Mouse (Mus musculus) spleen, adult 2 months (tissue): ENCODE measurements around the gene D10Jhu81e. TPM values are rescaled to one million over a fixed set of nuclear protein-coding genes. Genes with fewer than 3 reads are reported as not detected.

ENCODE experiments used
- DNase-seq, 2 experiments: peaks; one replicate each; pipeline versions ENCODE4 v3.0.0 to v3.0.0-alpha.2; 2012 to 2021; ENCODE audit warnings: low spot score in 2 of 2, low read depth in 1 of 2
- H3K27ac ChIP-seq: fragments of 200-500 bp; 2 replicates; pipeline ENCODE4 v1.5.1; 2012; ENCODE audit warnings: low read length, inconsistent platforms; ENCODE audit not compliant: insufficient read depth
- H3K27me3 ChIP-seq: fragments of 200-500 bp; 2 replicates; pipeline ENCODE4 v1.6.1; 2012; ENCODE audit warnings: mild to moderate bottlenecking, moderate library complexity, low read length, inconsistent platforms; ENCODE audit not compliant: control insufficient read depth, insufficient read depth
- H3K36me3 ChIP-seq: fragments of 200-500 bp; 2 replicates; pipeline ENCODE4 v1.6.1; 2012; ENCODE audit warnings: mild to moderate bottlenecking, low read length, inconsistent platforms; ENCODE audit not compliant: control insufficient read depth, insufficient read depth
- H3K4me1 ChIP-seq: fragments of 200-500 bp; 2 replicates; pipeline ENCODE4 v1.6.1; 2011; ENCODE audit warnings: inconsistent platforms; ENCODE audit not compliant: control insufficient read depth, insufficient read depth, insufficient read length
- H3K4me3 ChIP-seq: fragments of 200-500 bp; 2 replicates; pipeline ENCODE4 v1.5.1; 2011; ENCODE audit warnings: mild to moderate bottlenecking, inconsistent platforms; ENCODE audit not compliant: insufficient read depth, insufficient read length; ENCODE audit errors: extremely low read depth
- CTCF ChIP-seq: fragments of 200-500 bp; IDR thresholded peaks from 2 replicates; pipeline ENCODE4 v1.5.1; 2011; ENCODE audit warnings: mild to moderate bottlenecking, inconsistent platforms; ENCODE audit not compliant: insufficient read depth, insufficient read length, insufficient replicate concordance; ENCODE audit errors: extremely low read depth
- POLR2A ChIP-seq: fragments of 200-500 bp; IDR thresholded peaks from 2 replicates; pipeline ENCODE4 v1.6.1; 2011; ENCODE audit warnings: low read depth, low read length, inconsistent platforms
- WGBS: fragments of 180-500 bp; shearing (Covaris S2); methylation state at CpG from one replicate; pipeline ENCODE4 v1.1.7; 2018; 5-methylcytosine and 5-hydroxymethylcytosine counted together
- polyA plus RNA-seq: library from polyadenylated mRNA; depleted of rRNA; stranded (reverse); fragments of >200 nt; gene quantifications from 2 replicates; pipeline ENCODE4 v1.2.3, GENCODE M21; 2012

Gene D10Jhu81e
- polyA plus RNA-seq, 1 experiment: 68.7 TPM

DNA sequence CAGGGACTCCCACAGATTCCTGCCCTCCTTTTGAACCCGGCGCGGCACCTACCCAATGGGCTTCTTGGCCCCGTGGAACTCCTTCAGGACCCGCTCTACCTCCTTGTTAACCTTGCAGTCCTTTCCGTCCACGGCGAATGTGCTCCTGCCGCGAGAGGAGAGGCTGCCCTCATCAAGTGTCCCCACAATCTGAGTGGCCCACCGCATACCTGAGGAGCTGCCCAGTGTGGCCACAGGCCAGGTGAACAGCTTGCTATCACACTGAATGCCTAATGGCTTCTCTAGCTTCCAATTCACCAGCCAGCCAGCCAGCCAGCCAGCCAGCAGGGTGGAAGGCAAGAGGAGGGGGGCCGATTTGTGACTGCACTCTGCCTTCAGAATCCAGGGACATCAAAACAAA, 4.8 kb downstream of the D10Jhu81e start:
- no peak overlapping the region for H3K4me3 ChIP-seq
- no peaks in the 10 kb centered on the region for H3K27me3 ChIP-seq
- H3K27ac ChIP-seq: no peak overlapping the region
- WGBS: 94% methylated on average over 12 of the region's 12 CpGs
- no peak for TF ChIP-seq POLR2A
- no peak for TF ChIP-seq CTCF
- DNase-seq: no peak
- H3K36me3 ChIP-seq: peaks cover 13% of the 10 kb centered on the region
- H3K4me1 ChIP-seq: peaks cover 21% of the 10 kb centered on the region; the same call in 1 of the 2 replicates

DNA sequence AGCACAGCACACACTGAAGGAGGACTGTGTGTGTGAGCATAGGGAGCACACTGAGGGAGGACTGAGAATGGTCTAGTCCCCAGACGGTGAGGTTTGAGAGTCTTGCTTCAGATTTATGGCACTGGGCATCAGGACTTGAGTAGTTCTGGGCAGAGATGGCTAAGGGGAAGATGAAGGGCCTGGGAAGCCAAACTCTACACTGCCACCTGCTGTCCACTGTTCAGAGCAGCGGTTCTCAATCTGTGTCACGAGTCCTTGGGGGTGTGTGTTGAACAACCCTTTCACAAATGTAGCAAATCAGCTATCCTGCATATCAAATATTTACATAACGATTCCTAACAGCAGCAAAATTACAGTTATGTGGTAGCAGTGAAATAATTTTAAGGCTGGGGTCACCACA, 5.7 kb downstream of the D10Jhu81e start:
- no peak for TF ChIP-seq POLR2A
- TF ChIP-seq CTCF: peak; percentile 82
- H3K27ac ChIP-seq: no peak overlapping the region
- DNase-seq: peak in 1 of 2 experiments; percentile 73
- no peaks in the 10 kb centered on the region for H3K27me3 ChIP-seq
- H3K4me1 ChIP-seq: peaks cover 21% of the 10 kb centered on the region; the same call in 1 of the 2 replicates
- H3K36me3 ChIP-seq: peaks cover 13% of the 10 kb centered on the region
- WGBS: 17% methylated on average over 4 of the region's 4 CpGs
- H3K4me3 ChIP-seq: no peak overlapping the region

DNA sequence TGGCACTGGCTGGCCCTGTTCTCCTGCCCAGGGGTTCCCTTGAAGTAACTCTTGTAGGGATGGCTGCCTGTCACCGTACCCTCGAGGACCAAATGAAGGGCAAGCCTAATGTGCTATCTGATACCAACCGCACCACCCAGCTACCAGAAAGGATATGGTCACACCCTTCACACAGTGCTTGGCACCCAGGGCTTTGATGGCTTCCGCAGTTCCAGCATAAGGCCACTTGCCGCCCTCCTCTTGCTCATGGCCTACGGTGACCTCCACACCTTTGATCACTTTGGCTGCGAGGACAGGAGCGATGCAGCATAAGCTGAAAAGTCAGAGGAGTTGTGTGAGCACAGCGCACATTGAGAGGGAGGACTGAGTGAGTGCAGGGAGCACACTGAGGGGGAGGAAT, 6.3 kb downstream of the D10Jhu81e start:
- H3K4me1 ChIP-seq: peaks cover 22% of the 10 kb centered on the region; the same call in 1 of the 2 replicates
- TF ChIP-seq CTCF: no peak
- no peak for TF ChIP-seq POLR2A
- DNase-seq: no peak
- peaks cover 13% of the 10 kb centered on the region for H3K36me3 ChIP-seq
- 92% methylated on average over 9 of the region's 9 CpGs for WGBS
- no peak overlapping the region for H3K27ac ChIP-seq
- no peak overlapping the region for H3K4me3 ChIP-seq
- no peaks in the 10 kb centered on the region for H3K27me3 ChIP-seq

DNA sequence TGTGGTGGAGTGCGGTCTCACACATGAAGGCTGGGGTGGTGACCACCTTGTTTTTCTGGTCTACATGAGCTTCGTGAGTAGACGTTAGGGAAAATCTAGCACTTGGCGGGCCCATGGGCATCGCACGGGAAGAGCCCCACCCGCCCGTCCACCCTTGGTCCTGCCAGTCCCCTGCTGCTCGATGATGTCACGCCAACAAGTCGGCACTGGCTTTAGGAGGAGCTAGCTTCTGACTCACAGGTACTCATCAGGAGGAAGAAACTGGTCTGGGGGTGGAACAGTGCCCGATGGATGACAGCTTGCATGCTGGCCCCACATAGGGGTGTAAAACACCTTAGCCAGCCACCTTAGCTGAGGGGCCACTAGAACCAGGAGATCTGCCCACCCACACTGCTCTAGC, 6.9 kb downstream of the D10Jhu81e start:
- H3K27ac ChIP-seq: no peak overlapping the region
- no peak overlapping the region for H3K4me3 ChIP-seq
- H3K27me3 ChIP-seq: no peaks in the 10 kb centered on the region
- no peak for DNase-seq
- H3K36me3 ChIP-seq: peaks cover 13% of the 10 kb centered on the region
- peaks cover 26% of the 10 kb centered on the region; the same call in 1 of the 2 replicates for H3K4me1 ChIP-seq
- WGBS: 95% methylated on average over 12 of the region's 12 CpGs
- TF ChIP-seq POLR2A (no peak), CTCF (no peak)

DNA sequence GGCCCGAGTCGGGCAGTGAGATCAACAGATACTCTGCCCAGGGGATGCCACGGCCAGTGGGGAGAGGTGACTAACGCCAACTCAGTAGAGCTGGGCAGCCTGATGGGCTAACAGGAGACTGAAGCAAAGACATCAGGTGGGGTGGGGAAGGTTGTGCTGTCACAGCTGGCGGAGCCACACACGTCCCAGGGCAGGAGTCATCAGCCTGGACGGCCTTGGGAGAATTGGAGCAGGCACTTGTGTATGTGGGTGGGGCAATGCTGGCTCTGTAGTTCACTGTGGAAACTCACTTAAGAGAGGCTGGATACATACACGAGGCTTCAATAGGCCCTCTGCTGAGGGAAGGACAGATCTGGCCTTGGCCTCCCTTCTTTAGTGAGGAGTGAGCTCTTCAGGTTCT, 8.5 kb downstream of the D10Jhu81e start:
- Histone ChIP-seq H3K27ac (peak overlapping the region; percentile 79), H3K36me3 (peaks cover 9% of the 10 kb centered on the region), H3K4me1 (peaks cover 30% of the 10 kb centered on the region; the same call in 1 of the 2 replicates), H3K27me3 (no peaks in the 10 kb centered on the region), H3K4me3 (no peak overlapping the region)
- no peak for DNase-seq
- 50% methylated on average over 8 of the region's 8 CpGs for whole genome bisulfite sequencing
- no peak for TF ChIP-seq POLR2A
- no peak for TF ChIP-seq CTCF

DNA sequence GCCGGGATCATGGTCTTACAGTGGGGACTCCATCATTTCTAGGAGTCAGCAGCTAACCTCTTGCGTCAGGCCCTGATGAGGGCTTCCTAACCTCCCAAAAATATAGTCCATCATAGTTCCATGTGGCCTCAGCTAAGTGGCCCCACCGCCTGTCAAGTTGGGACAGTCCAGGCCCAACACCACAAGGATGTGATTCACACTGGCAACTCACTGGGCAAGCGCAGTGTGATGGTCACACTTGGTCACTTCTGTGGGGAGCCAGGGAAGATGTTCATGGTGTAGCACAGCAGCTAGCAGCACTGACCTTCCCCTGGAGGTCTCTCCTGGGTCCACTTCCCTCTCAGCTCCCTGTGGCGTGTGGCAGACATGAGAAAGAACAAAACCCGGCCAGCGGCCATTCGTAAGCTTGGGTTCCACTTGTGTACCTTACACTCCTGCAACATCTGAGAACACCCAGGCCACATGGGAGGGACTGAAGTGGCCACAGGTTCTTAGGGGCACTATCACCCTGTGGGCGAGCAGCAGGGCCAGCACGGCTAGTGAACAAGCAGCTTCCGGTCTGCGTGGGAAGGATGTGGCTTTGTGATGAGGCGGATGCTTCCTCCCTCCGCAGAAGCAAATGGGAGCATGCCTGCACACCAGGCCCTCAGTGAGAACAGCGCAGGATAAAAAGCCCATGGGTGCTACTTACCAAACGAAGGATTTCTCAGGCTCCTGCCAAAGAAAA, 9.1 kb downstream of the D10Jhu81e start:
- H3K27me3 ChIP-seq: no peaks in the 10 kb centered on the region
- no peak overlapping the region; the same call in 1 of the 2 replicates for H3K4me3 ChIP-seq
- 38% methylated on average over 16 of the region's 16 CpGs for WGBS
- peak in 1 of 2 experiments; percentile 71 for DNase-seq
- TF ChIP-seq POLR2A (peak; percentile 56), CTCF (no peak)
- H3K27ac ChIP-seq: peak overlapping the region; percentile 79
- H3K36me3 ChIP-seq: peaks cover 7% of the 10 kb centered on the region
- peaks cover 30% of the 10 kb centered on the region; the same call in 1 of the 2 replicates for H3K4me1 ChIP-seq

DNA sequence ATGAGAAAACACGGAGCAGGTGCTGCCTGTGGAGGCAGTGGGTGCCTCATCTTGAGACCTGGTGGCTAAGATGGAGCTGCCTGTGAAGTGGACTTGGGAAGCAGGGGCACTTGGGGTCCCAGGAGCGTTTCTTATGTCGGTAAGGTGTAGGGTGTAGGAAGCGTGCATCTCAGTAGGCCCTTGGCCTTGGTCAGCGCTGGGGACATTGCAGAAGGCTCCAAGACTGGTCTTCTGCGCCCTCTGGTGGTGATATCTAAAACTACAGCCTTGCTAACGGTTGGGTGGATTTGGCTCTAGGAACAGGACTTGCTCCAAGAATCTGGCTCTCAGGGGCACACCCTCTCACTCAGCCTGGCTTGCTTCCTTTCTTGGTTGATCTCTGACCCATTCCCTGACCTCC, 9.7 kb downstream of the D10Jhu81e start:
- peak overlapping the region; percentile 28; the same call in 1 of the 2 replicates for H3K4me3 ChIP-seq
- peak overlapping the region; percentile 87 for H3K27ac ChIP-seq
- TF ChIP-seq POLR2A (no peak), CTCF (peak; percentile 90; the same call in 1 of the 2 replicates)
- WGBS: 4% methylated on average over 7 of the region's 7 CpGs
- peaks cover 30% of the 10 kb centered on the region; the same call in 1 of the 2 replicates for H3K4me1 ChIP-seq
- DNase-seq: peak; percentile 61 to 86
- H3K27me3 ChIP-seq: no peaks in the 10 kb centered on the region
- peaks cover 5% of the 10 kb centered on the region for H3K36me3 ChIP-seq
